14 mouse cellular contexts compared by ENCODE assay signal in genomic region chr9:69134604-69135003, GRCm38 (mm10).
DNase-seq lines count a peak whose midpoint lies in the region; TF ChIP-seq lines count a peak whose summit lies in the region.
"Had no signal": no experiment of that assay in that cellular context is flagged by ENCODE, and none has a peak within 500 bp of the region (broad histone marks: within the 10 kb centered on the region; RNA-seq: fewer than 3 reads in every experiment).

No protein-coding gene starts in this region.

- peak; percentile 16 for DNase-seq in adrenal gland, postnatal 14 days
- no peak for DNase-seq in adrenal gland, adult 8-10 months
- DNase-seq in layer of hippocampus, adult 2 months (ENCODE audit: low spot score in 2 of 2): no peak
- no peak for DNase-seq in layer of hippocampus, postnatal 25 days (ENCODE audit: extremely low spot score in 1 of 2, low spot score in 1 of 2)
- DNase-seq in gastrocnemius, postnatal 10 days: peak; percentile 53
- DNase-seq in heart, postnatal 36 days: peak; percentile 62 to 66
- DNase-seq in left cerebral cortex, postnatal 25 days (ENCODE audit: low spot score in 2 of 2): no peak
- DNase-seq in kidney, postnatal 4 days: no peak
- DNase-seq: layer of hippocampus, adult 9-11 months; liver, embryonic 13.5 days; thymus, postnatal 25 days had no signal

- intact Hi-C loops in heart, postnatal 36 days (cut with DNase I): no loop called here
- intact Hi-C loops in left cerebral cortex, postnatal 25 days (cut with DNase I): no loop called here

- H3K27ac ChIP-seq in layer of hippocampus, adult 2 months: 0 out of 2 replicates have a peak overlapping the region, but pooled peaks have one; percentile 23
- H3K27ac ChIP-seq: liver, embryonic 13.5 days; midbrain, embryonic 15.5 days had no signal

- no peak overlapping the region for H3K4me3 ChIP-seq in layer of hippocampus, adult 2 months
- H3K4me3 ChIP-seq: erythroblast, embryonic 14.5 days; liver, embryonic 13.5 days; midbrain, embryonic 15.5 days; stomach, embryonic 15.5 days had no signal

- no peak for TF ChIP-seq CTCF in layer of hippocampus, adult 2 months (conservative IDR thresholded peaks at IDR 0.05)

Comparison
In these comparisons a context has a peak if more than half of its experiments do, and no peak if none do; other contexts are left out.
1. DNase-seq: peak in adrenal gland, postnatal 14 days (single experiment), gastrocnemius, postnatal 10 days (single experiment) and heart, postnatal 36 days (2 of 2); none in adrenal gland, adult 8-10 months (single experiment), layer of hippocampus, adult 2 months (0 of 2), layer of hippocampus, postnatal 25 days (0 of 2), left cerebral cortex, postnatal 25 days (0 of 2) and kidney, postnatal 4 days (0 of 2).